Mouse (Mus musculus) MN1 (cell line): ENCODE data around the gene Kcnma1.

Source experiments
- DNase-seq: peaks from one replicate; pipeline ENCODE4 v3.0.0-alpha.2; 2016; ENCODE audit warnings: low spot score

Gene Kcnma1

GRCm38 (mm10) chr14:23857034-23857433, 157.3 kb downstream of the Kcnma1 start:
- DNase-seq: no peak

DNA sequence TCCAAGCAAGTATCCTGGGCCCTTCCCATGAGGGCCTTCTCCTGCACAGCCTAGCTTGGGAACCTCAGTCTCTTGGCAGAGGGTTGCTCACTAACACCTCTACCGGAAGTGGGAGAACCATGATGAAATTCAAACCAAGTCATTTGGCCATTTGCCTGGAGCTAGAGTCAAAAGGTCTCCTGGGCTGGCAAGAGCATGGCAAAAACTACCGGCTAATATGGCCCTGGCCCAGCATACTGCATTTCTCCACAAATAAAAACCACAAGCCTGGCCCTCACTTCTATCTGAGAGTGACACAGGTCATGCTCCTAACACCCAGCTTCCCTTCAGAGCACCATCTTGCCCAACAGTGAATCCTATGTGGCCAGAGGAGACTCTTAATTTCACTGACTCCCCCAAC, 159.3 kb downstream of the Kcnma1 start:
- DNase-seq: no peak

- DNase-seq: no peak
These were observed 165.7 kb downstream of the Kcnma1 start for GRCm38 (mm10) chr14:23848529-23849141.

DNA sequence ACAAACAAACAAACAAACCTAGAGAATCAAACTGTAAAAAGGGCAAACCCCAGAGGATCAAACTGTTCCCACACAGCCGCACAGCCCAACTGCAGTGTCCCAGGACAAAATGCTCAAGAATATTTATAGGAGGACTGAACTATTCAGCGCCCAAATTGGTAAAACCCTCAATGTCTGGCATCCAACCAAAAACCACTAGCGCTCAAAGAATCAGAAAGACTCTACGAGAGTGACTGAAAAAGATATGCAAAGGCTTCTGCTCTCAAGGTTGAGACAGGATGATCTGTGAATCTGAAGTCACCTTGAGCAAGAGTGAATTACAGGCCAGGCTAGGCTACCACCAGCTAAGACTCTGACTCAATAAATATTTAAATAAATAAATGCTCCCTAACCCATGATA, 167.6 kb downstream of the Kcnma1 start:
- no peak for DNase-seq

DNA sequence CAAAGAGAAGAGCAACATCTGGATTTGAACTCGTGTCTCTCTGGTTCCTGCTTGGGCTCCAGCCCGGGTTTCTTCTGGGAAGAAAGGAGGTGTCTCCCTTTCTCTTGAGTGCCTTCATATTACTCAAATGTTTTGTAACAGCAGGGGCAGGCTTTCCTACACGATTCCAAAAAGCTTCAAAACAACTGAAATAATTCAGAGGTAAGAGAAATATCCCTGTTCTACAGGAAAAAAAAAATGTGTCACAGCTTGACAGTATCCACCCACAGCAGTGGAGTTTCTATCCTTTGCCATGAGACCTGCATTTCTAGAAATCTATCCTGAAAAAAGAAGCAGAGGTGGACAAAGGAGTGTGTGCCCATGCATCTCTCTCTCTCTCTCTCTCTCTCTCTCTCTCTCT, 172.3 kb downstream of the Kcnma1 start:
- no peak for DNase-seq

DNA sequence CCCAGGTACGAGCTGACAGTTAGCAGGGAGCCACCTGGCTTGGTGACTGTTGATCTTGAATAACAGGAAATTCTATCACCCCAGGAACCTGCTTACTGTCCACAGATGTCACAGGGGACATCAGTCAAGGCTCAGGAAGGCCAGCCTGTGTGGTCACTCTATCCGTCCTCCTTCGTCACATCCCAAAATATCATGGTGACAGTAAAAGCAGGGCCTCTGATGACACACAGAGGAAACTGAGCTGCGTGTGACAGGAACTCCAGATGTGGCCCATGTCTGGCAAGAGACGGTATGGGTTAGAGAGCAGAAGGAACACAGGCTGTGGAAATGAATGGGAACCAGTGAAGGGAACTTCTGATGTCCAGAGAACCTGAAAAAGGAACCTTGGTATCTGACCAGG, 174.7 kb downstream of the Kcnma1 start:
- DNase-seq: no peak

DNA sequence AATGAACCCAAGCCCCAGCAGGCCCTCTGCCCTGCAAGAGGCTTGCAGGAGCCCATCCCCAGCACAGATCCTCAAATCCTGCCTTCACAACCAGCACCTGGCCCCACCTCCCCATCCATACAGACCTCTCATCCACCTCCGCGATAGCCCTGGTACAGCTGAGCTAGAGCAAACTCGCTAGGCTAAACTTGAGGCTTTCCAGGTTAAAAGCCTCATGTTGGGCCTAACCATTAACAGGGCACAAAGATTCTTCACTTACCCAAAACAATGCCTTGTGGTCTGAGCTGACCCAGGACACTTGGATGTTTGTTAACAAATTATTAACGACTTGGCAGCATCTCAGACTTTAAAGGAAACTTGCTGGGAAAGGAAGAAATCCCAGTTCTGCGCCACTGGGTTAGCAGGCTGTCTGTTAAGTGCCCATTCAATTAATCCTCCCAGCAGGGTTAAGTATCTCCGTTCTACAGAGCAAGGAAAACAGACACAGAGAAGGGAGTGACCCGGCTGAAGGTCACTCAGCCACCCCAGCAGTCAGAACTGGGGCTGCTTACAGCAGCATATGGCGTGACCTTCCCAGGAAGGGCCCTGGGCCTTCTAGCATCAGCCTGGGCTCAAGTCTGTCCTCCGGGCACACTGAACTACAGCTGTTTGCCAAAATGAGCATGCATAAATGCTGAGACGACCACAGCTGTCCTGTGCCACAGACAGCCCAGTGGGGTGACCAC, 178.7 kb downstream of the Kcnma1 start:
- DNase-seq: no peak

GRCm38 (mm10) chr14:23831284-23831683, 183.0 kb downstream of the Kcnma1 start:
- no peak for DNase-seq

- no peak for DNase-seq
These were observed 184.0 kb downstream of the Kcnma1 start for GRCm38 (mm10) chr14:23830316-23830715.

DNA sequence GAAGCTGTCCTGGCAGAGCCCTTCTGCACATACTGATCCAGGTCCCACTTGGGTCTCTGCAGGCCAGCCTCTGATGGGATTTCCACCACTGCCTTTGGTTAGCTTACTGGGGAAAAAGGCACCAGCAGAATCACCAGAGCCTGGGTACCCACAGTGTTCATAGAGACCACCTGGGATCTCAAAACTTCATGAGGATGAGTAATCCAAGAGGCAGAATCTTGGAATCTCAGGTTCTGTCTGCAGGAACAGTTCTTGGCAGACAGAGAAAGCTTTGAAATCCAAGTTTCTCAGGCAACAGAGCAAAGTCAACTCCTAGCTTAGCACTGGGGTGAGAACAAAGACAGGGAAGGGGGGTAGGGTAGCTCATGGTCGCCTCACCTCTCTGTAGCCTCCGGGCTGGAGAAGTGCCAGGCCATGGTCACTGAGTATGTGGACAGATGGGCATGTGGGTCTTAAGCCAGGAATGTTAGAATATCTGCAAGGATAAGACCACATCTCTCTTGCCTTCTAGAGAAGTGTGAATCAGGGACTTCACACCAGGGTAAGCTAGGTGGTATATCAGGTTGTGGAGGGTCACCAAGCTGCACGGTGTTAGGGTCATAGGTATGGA, 185.5 kb downstream of the Kcnma1 start:
- DNase-seq: no peak

DNA sequence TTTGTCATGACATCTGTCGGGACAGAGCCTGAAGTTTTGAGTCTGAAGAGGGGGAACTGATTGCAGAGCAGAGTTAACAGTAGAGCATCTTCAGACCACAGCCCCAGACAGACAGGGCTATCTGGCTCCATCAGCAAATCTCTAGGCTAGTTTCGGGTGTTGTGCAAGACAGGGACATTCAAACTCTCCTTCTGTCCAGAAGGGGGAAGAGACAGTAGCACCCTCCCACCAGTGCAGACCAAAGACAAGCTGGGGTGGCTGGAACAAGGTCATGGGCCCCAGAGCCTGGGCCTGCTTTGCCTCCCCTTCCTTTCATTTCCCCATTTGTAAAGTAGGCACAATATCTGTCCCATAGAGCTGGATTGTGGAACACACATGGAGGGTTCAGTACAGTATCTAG, 189.4 kb downstream of the Kcnma1 start:
- DNase-seq: no peak

- DNase-seq: no peak
These were observed 190.0 kb downstream of the Kcnma1 start for GRCm38 (mm10) chr14:23824267-23824666.

GRCm38 (mm10) chr14:23817585-23817984, 196.7 kb downstream of the Kcnma1 start:
- no peak for DNase-seq

GRCm38 (mm10) chr14:23810081-23810480, 204.2 kb downstream of the Kcnma1 start:
- no peak for DNase-seq

DNA sequence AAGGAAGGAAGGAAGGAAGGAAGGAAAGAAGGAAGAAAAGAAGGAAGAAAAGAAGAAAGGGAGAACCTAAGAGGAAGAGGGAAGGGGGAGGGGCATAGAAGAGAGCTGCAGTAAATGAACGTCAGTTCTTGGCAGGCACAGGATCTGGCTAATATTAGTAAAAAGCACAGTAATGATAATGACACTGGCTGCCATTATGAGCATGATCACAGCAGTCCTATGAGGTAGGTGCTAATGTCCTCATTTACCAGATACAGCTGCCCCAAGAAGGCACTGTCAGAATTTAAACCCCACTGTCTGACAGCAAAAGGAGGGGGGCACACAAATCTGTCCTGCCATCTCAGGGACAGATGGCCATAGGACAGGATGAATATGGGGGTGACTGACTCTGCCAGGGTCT, 205.2 kb downstream of the Kcnma1 start:
- no peak for DNase-seq

- no peak for DNase-seq
These were observed 207.9 kb downstream of the Kcnma1 start for GRCm38 (mm10) chr14:23806378-23806777.

- no peak for DNase-seq
These were observed 217.4 kb downstream of the Kcnma1 start for GRCm38 (mm10) chr14:23796878-23797277.

GRCm38 (mm10) chr14:23792674-23793073, 221.6 kb downstream of the Kcnma1 start:
- DNase-seq: no peak

DNA sequence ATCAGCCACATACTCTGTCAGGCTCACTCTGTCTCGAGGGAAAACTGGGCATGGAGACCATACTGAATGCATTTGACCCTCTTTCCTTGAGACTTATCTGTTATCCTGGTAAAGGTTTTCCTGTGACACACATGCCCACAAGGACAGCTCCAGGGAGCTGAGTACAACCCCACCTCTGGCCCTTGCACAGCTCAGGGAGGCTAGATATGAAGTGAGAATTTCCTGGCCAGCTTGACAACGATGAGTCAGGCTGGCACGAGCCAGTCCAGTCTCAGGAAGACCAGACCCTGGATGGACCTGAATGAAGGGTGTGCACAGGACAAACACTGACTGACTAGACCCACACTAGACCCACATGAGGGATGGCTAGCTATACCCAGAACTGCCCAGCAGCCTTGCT, 222.2 kb downstream of the Kcnma1 start:
- DNase-seq: no peak

GRCm38 (mm10) chr14:23791261-23791691, 223.0 kb downstream of the Kcnma1 start:
- no peak for DNase-seq

GRCm38 (mm10) chr14:23786687-23787073, 227.6 kb downstream of the Kcnma1 start:
- no peak for DNase-seq

GRCm38 (mm10) chr14:23785921-23786686, 228.2 kb downstream of the Kcnma1 start:
- DNase-seq: no peak
